Mouse (Mus musculus): ENCODE data around the gene Ikzf2.

Ikzf2 gene

DNA sequence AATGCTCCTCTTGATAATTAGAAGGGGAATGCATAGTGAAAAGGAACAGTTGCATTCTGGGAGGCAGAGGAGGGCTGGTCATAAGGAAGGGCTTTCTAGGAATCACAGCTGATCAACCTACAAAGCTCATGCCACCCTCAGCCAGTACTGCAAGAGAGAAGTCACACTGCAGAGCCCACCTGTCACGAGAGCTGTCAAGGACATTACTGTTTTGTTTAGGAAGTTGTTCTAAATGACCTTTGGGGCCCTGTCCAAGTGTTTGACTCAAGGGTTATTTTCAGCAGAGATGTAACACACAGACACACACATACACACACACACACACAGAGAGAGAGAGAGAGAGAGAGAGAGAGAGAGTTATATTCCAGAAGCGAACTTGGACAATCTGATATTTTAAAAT lies 27.3 kb downstream of the Ikzf2 start:
- DNase-seq (ENCODE audit: low read depth, low spot score) = no peak

- no peak for DNase-seq (ENCODE audit: low read depth, low spot score)
Measured at GRCm38 (mm10) chr1:69658051-69658450, 29.0 kb downstream of the Ikzf2 start.

DNA sequence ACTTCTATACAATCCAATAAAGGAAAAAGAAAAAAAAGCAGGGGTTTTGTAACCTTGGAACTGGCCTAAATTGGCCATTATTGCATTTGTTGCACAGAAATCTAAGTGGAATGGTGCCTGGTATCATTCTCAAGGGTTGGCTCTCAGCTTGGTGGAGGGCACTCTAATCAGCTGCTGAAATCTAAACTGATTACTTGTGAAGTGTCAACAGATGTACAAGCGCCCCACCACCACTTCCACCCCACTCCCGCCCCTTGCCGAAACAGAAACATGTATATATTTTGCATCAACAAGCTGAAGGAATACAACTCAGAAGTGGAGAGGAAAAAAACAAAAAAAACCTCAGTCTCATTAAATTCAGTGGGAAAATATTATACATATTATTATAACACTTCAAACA lies 29.6 kb downstream of the Ikzf2 start:
- DNase-seq (ENCODE audit: low read depth, low spot score) = no peak

GRCm38 (mm10) chr1:69656929-69657328 lies 30.1 kb downstream of the Ikzf2 start:
- no peak for DNase-seq (ENCODE audit: low read depth, low spot score)

DNA sequence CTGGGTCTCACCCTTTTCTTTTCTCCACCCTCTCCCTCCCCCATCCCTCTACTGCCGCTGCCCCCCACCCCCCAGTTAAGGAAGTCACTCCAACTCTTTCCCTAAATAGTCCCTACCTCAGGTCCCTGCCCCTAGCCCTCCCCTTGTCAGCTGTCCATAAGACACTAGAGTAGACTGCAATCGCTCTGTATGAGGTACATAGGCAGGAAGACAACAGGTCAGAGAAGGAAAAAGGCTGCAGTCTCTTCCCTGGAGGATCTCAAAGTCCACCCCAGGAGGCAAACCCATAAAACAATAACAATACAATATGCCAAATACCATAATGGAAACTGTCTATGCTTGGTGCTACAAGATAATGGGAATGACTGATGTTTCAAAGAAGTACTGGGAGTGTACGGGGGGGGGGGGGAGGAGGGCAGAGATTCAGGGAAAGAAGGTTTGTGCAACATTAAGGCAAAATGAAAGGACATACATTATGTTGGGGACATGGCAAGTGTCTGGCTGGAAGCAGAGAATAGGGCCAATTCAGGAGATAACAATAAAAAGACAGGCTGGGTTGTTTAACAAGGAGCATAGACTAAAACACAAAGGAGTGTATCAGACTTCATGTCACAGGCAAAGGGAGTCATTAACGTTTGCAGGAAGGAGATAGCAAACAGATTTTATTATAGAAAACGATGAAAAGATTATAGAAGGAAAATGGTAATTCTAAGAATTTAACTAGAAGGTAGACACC lies 30.8 kb downstream of the Ikzf2 start:
- DNase-seq (ENCODE audit: low read depth, low spot score) = no peak

DNA sequence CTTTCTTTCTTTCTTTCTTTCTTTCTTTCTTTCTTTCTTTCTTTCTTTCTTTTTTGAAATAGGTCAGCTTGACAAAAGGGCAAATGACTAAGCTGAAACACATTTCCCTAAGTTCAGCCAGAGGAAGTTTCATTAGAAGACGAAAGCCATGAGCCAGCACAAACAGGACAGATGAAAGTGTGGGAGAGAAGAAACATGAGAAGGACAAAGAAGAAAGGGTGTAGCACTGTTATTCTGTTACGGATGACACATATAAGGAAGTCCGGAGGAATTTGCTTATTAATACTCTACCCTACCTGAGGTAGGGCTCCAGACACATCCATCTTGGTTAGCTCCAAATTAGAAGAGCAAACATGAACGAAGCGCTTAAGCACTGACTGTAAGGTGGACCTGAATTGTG lies 31.7 kb downstream of the Ikzf2 start:
- DNase-seq (ENCODE audit: low read depth, low spot score) = no peak

DNA sequence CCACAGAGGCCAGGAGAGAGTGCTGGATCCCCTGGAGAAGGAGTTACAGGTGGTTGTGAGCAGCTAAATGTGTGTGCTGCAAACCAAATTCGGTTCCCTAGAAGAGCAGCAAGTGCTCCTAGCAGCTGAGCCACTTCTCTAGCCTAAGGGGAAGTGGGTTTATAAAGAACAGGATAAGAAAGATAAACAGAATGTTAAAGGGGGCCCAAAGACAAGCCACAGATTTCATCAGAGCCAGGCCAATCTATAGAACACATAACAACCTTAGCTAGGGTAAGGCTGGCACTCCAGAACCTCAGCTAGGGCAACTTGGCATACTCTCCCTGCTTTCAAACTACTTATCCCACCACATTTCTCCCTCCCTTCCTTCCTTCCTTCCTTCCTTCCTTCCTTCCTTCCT lies 32.1 kb downstream of the Ikzf2 start:
- DNase-seq (ENCODE audit: low read depth, low spot score) = no peak

- no peak for DNase-seq (ENCODE audit: low read depth, low spot score)
Measured at GRCm38 (mm10) chr1:69653419-69653818, 33.6 kb downstream of the Ikzf2 start.

- DNase-seq (ENCODE audit: low read depth, low spot score) = no peak
Measured at GRCm38 (mm10) chr1:69643138-69643537, 43.9 kb downstream of the Ikzf2 start.

GRCm38 (mm10) chr1:69641986-69642385 lies 45.1 kb downstream of the Ikzf2 start:
- no peak for DNase-seq (ENCODE audit: low read depth, low spot score)

- no peak for DNase-seq (ENCODE audit: low read depth, low spot score)
Measured at GRCm38 (mm10) chr1:69638321-69638720, 48.7 kb downstream of the Ikzf2 start.

- no peak for DNase-seq (ENCODE audit: low read depth, low spot score)
Measured at GRCm38 (mm10) chr1:69637907-69638306, 49.1 kb downstream of the Ikzf2 start.

DNA sequence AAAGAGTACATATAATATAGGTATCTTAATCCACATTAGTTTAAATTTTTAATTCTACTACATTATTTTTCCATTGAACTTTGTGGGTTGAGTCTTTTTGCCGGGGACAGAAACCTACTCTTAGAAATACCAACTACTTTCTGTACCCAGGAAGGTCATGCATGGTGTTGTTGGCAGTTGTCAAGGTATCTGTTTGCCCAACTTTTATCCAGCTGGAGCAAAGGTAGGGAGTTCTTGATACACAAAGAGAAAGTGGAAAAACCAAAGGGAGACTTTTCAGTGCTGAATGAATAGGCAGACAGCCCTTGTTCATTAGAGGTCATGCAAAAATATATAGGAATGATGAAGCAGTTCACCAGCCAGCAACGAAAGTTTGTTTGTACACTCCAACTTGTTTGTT lies 52.8 kb downstream of the Ikzf2 start:
- no peak for DNase-seq (ENCODE audit: low read depth, low spot score)

- DNase-seq (ENCODE audit: low read depth, low spot score) = no peak
Measured at GRCm38 (mm10) chr1:69630508-69630907, 56.5 kb downstream of the Ikzf2 start.

DNA sequence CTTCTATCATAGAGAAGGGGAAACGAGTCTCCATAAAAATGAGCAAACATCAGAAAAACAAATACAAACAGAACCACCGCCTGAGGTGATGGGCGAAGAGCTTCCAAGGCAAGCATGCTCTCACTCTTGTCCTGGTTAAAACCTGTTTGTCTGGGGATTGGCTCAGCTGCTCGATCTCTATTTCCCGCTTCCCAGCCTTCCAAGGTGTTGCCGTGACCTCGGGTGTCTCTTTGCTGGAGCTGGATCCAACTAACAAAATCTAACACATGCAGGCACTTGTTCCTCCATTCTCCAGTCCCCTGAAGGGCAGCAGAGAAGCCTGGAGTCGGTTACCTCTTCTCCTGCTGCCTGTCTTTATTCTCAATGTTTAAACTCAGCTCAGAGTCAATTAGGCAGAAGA lies 57.5 kb downstream of the Ikzf2 start:
- DNase-seq (ENCODE audit: low read depth, low spot score) = no peak

- no peak for DNase-seq (ENCODE audit: low read depth, low spot score)
Measured at GRCm38 (mm10) chr1:69612076-69612475, 75.0 kb downstream of the Ikzf2 start.

- no peak for DNase-seq (ENCODE audit: low read depth, low spot score)
Measured at GRCm38 (mm10) chr1:69611204-69611725, 75.8 kb downstream of the Ikzf2 start.

- DNase-seq (ENCODE audit: low read depth, low spot score) = no peak
Measured at GRCm38 (mm10) chr1:69610791-69611190, 76.3 kb downstream of the Ikzf2 start.

- no peak for DNase-seq (ENCODE audit: low read depth, low spot score)
Measured at GRCm38 (mm10) chr1:69608846-69609245, 78.2 kb downstream of the Ikzf2 start.

- DNase-seq (ENCODE audit: low read depth, low spot score) = no peak
Measured at GRCm38 (mm10) chr1:69606844-69607243, 80.2 kb downstream of the Ikzf2 start.

GRCm38 (mm10) chr1:69604213-69604612 lies 82.8 kb downstream of the Ikzf2 start:
- DNase-seq (ENCODE audit: low read depth, low spot score) = no peak

GRCm38 (mm10) chr1:69600954-69601353 lies 86.1 kb downstream of the Ikzf2 start:
- no peak for DNase-seq (ENCODE audit: low read depth, low spot score)

DNA sequence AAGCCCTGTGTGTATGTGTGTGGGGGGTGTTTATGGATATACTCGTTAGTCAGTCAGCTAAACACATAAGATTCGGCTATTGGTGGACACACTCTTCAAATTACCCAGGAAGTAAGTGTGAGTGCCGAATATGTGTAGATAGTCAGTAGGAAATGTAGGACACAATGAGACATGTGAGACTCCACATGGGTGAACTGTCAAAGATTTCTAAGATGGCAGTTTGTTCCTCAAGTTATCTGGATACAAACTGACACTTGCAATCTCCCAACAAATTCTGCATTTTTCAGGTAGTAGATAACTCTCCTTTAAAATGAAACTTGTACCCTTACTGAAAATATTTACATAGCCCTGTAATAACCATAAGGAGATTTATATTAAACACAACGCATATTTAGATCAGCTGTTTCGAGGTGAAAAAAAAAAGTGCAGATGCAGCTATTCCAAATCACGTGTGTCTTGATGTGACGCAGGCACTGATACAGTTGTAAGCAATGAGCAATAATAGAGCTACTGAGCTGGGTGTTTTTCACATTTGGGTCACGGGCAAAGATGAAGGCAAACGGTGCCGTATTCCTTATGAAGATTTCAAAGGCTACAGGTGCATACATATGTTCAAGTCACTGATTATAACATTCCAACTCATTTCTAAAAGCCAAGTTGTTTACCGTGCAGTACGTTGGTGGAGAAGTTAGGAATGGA lies 87.8 kb downstream of the Ikzf2 start:
- no peak for DNase-seq (ENCODE audit: low read depth, low spot score)
